Mouse (Mus musculus) intestine, embryonic 14.5 days (tissue): ENCODE results near the gene Med15. TPM values are rescaled to one million over a fixed set of nuclear protein-coding genes. Genes with fewer than 3 reads are reported as not detected.
A peak's percentile ranks its signal among the peaks of the same experiment; 100 is the strongest.

Source experiments
- ATAC-seq: fragments of 200-750 bp; cut with Nextera tagmentation; replicated peaks from 2 replicates; pipeline ENCODE4 v1.8.0; 2017; ENCODE audit warnings: low read depth, moderate number of reproducible peaks, moderate TSS enrichment, moderate library complexity; ENCODE audit not compliant: low FRiP score, low TSS enrichment
- DNase-seq: peaks from one replicate; pipeline ENCODE4 v3.0.0-alpha.2; 2018; ENCODE audit warnings: low spot score
- H3K27ac ChIP-seq: fragments of 300-500 bp; sonication (generic); 2 replicates; pipeline ENCODE4 v1.5.1; 2014; ENCODE audit warnings: low read depth, mild to moderate bottlenecking, control low read depth
- H3K27me3 ChIP-seq: fragments of 300-500 bp; sonication (generic); replicated peaks from 2 replicates; pipeline ENCODE4 v1.6.1; 2014; ENCODE audit warnings: low read length, control low read depth; ENCODE audit not compliant: control insufficient read depth, insufficient read depth
- H3K36me3 ChIP-seq: fragments of 300-500 bp; sonication (generic); 2 replicates; pipeline ENCODE4 v1.6.1; 2014; ENCODE audit warnings: low read length, control low read depth; ENCODE audit not compliant: control insufficient read depth, insufficient read depth
- H3K4me1 ChIP-seq: fragments of 300-500 bp; sonication (generic); replicated peaks from 2 replicates; pipeline ENCODE4 v1.6.1; 2014; ENCODE audit warnings: low read length, control low read depth, mixed read lengths; ENCODE audit not compliant: control insufficient read depth, insufficient read depth
- H3K4me2 ChIP-seq: fragments of 300-500 bp; sonication (generic); 2 replicates; pipeline ENCODE4 v1.6.1; 2014; ENCODE audit warnings: low read length
- H3K4me3 ChIP-seq: fragments of 300-500 bp; sonication (generic); 2 replicates; pipeline ENCODE4 v1.5.1; 2014; ENCODE audit warnings: low read depth, low read length, control low read depth, mixed read lengths
- H3K9ac ChIP-seq: fragments of 300-500 bp; sonication (generic); 2 replicates; pipeline ENCODE4 v1.6.1; 2014; ENCODE audit warnings: mild to moderate bottlenecking, low read length
- H3K9me3 ChIP-seq: fragments of 300-500 bp; sonication (generic); 2 replicates; pipeline ENCODE4 v1.6.1; 2016; ENCODE audit warnings: low read length, control low read depth; ENCODE audit not compliant: control insufficient read depth
- WGBS: fragments of 180-500 bp; shearing (Covaris S2); extraction: QIAGEN DNeasy Blood & Tissue Kit; methylation state at CpG from one replicate; pipeline ENCODE4 v1.1.7; 2014; 5-methylcytosine and 5-hydroxymethylcytosine counted together
- polyA plus RNA-seq: library from polyadenylated mRNA; unstranded; fragments of >200 nt; fragmentation: Nextera tagmentation; extraction: Ambion mirVana; gene quantifications from 2 replicates; pipeline ENCODE4 v1.2.1, GENCODE M21; 2014

Med15 gene
- 41.5 and 45.7 TPM in 2 replicates for polyA plus RNA-seq

- DNase-seq (no peak), ATAC-seq (no peak)
- Histone ChIP-seq H3K9ac (no peak within 1 kb of the TSS), H3K27me3 (no peaks in the 10 kb centered on the region), H3K4me1 (no peaks in the 10 kb centered on the region), H3K4me3 (no peak within 1 kb of the TSS), H3K27ac (no peak within 1 kb of the TSS), H3K9me3 (no peaks in the 10 kb centered on the region), H3K4me2 (no peak within 1 kb of the TSS), H3K36me3 (no peaks in the 10 kb centered on the region)
- WGBS: 19% methylated on average over 3 of the region's 3 CpGs
Measured at GRCm38 (mm10) chr16:17732841-17733340, at the start of gene Med15. Gene Med15, minus strand, starts transcription at chr16:17732891.

- Histone ChIP-seq H3K4me2 (no peak overlapping the region), H3K27ac (no peak overlapping the region), H3K9me3 (no peaks in the 10 kb centered on the region), H3K36me3 (peaks cover 86% of the 10 kb centered on the region), H3K4me3 (no peak overlapping the region), H3K9ac (no peak overlapping the region), H3K4me1 (no peaks in the 10 kb centered on the region), H3K27me3 (no peaks in the 10 kb centered on the region)
- no peak for DNase-seq
- 69% methylated on average over 1 of the region's 1 CpGs for WGBS
- no peak for ATAC-seq
Measured at GRCm38 (mm10) chr16:17779692-17780091, 47.0 kb upstream of the Med15 start.

- Histone ChIP-seq H3K9me3 (no peaks in the 10 kb centered on the region), H3K27me3 (no peaks in the 10 kb centered on the region), H3K4me3 (no peak overlapping the region), H3K4me2 (no peak overlapping the region), H3K9ac (no peak overlapping the region), H3K4me1 (no peaks in the 10 kb centered on the region), H3K27ac (no peak overlapping the region), H3K36me3 (peaks cover 86% of the 10 kb centered on the region)
- 79% methylated on average over 4 of the region's 4 CpGs for WGBS
- DNase-seq (no peak), ATAC-seq (no peak)
Measured at GRCm38 (mm10) chr16:17778223-17778622, 45.5 kb upstream of the Med15 start.

- no peak overlapping the region for H3K9ac ChIP-seq
- ATAC-seq: no peak
- H3K4me1 ChIP-seq: no peaks in the 10 kb centered on the region
- no peak overlapping the region for H3K27ac ChIP-seq
- no peaks in the 10 kb centered on the region for H3K9me3 ChIP-seq
- WGBS: 71% methylated on average over 11 of the region's 11 CpGs
- H3K36me3 ChIP-seq: peaks cover 87% of the 10 kb centered on the region
- H3K4me3 ChIP-seq: no peak overlapping the region
- no peak overlapping the region for H3K4me2 ChIP-seq
- no peaks in the 10 kb centered on the region for H3K27me3 ChIP-seq
- DNase-seq: no peak
Measured at GRCm38 (mm10) chr16:17776828-17777227, 44.1 kb upstream of the Med15 start.

- Histone ChIP-seq H3K9me3 (no peaks in the 10 kb centered on the region), H3K4me3 (no peak overlapping the region), H3K27me3 (no peaks in the 10 kb centered on the region), H3K9ac (no peak overlapping the region), H3K4me1 (no peaks in the 10 kb centered on the region), H3K27ac (no peak overlapping the region), H3K36me3 (peaks cover 84% of the 10 kb centered on the region), H3K4me2 (no peak overlapping the region)
- no peak for ATAC-seq
- DNase-seq: no peak
- 79% methylated on average over 4 of the region's 4 CpGs for WGBS
Measured at GRCm38 (mm10) chr16:17771117-17771865, 38.6 kb upstream of the Med15 start.

- H3K27me3 ChIP-seq: no peaks in the 10 kb centered on the region
- H3K4me2 ChIP-seq: no peak overlapping the region
- no peaks in the 10 kb centered on the region for H3K9me3 ChIP-seq
- H3K27ac ChIP-seq: no peak overlapping the region
- no peak overlapping the region for H3K4me3 ChIP-seq
- DNase-seq: no peak
- ATAC-seq: no peak
- no peak overlapping the region for H3K9ac ChIP-seq
- H3K36me3 ChIP-seq: peaks cover 83% of the 10 kb centered on the region
- no peaks in the 10 kb centered on the region for H3K4me1 ChIP-seq
- WGBS: 82% methylated on average over 7 of the region's 7 CpGs
Measured at GRCm38 (mm10) chr16:17768834-17769233, 36.1 kb upstream of the Med15 start.

- ATAC-seq (peak; percentile 55), DNase-seq (peak; percentile 56)
- WGBS: 71% methylated on average over 4 of the region's 4 CpGs
- no peaks in the 10 kb centered on the region for H3K27me3 ChIP-seq
- H3K36me3 ChIP-seq: peaks cover 38% of the 10 kb centered on the region
- H3K27ac ChIP-seq: peak overlapping the region; percentile 27; the same call in 1 of the 2 replicates
- H3K4me3 ChIP-seq: no peak overlapping the region
- no peaks in the 10 kb centered on the region for H3K9me3 ChIP-seq
- 0 out of 2 replicates have a peak overlapping the region, but pooled peaks have one; percentile 1 for H3K4me2 ChIP-seq
- peaks cover 24% of the 10 kb centered on the region for H3K4me1 ChIP-seq
- no peak overlapping the region for H3K9ac ChIP-seq
Measured at GRCm38 (mm10) chr16:17764108-17764511, 31.4 kb upstream of the Med15 start.

- no peak for DNase-seq
- no peaks in the 10 kb centered on the region for H3K27me3 ChIP-seq
- H3K4me3 ChIP-seq: 0 out of 2 replicates have a peak overlapping the region, but pooled peaks have one; percentile 63
- peaks cover 29% of the 10 kb centered on the region for H3K4me1 ChIP-seq
- H3K9me3 ChIP-seq: no peaks in the 10 kb centered on the region
- H3K36me3 ChIP-seq: peaks cover 13% of the 10 kb centered on the region
- H3K4me2 ChIP-seq: peak overlapping the region; percentile 82
- ATAC-seq: no peak
- 31% methylated on average over 1 of the region's 1 CpGs for WGBS
- no peak overlapping the region for H3K9ac ChIP-seq
- H3K27ac ChIP-seq: no peak overlapping the region
Measured at GRCm38 (mm10) chr16:17761074-17761473, 28.4 kb upstream of the Med15 start.

GRCm38 (mm10) chr16:17760657-17761056 lies 28.0 kb upstream of the Med15 start:
- peak; percentile 62 for DNase-seq
- 32% methylated on average over 8 of the region's 8 CpGs for WGBS
- Histone ChIP-seq H3K9me3 (no peaks in the 10 kb centered on the region), H3K4me3 (peak overlapping the region; percentile 63), H3K27ac (no peak overlapping the region), H3K4me1 (peaks cover 29% of the 10 kb centered on the region), H3K9ac (peak overlapping the region; percentile 84), H3K27me3 (no peaks in the 10 kb centered on the region), H3K36me3 (peaks cover 9% of the 10 kb centered on the region), H3K4me2 (peak overlapping the region; percentile 82)
- ATAC-seq: no peak
